Mouse (Mus musculus): ENCODE measurements around the gene Cxcl10.

- TF ChIP-seq HCFC1 (IDR thresholded peaks at IDR 0.05; ENCODE audit: borderline replicate concordance, insufficient read depth, low read length) (no peak), CHD2 (IDR thresholded peaks at IDR 0.05; ENCODE audit: low read depth, low read length) (no peak), ZC3H11A (IDR thresholded peaks at IDR 0.05; ENCODE audit: borderline replicate concordance, low read depth, low read length) (no peak), MAFK (IDR thresholded peaks at IDR 0.05; ENCODE audit: insufficient read depth, low read depth, low read length) (no peak)
Observed at GRCm38 (mm10) chr5:92395764-92396163, 47.1 kb upstream of the Cxcl10 start.
